Mouse (Mus musculus) myocyte (in vitro differentiated cells): ENCODE results near the gene Lat. TPM values are rescaled to one million over a fixed set of nuclear protein-coding genes. Genes with fewer than 3 reads are reported as not detected.
"Not testable (repeated sequence)": the region's sequence is repeated elsewhere in the genome, so short reads cannot be mapped to it uniquely, and the experiment has no call there.

Experiments used
- H3K27me3 ChIP-seq: one replicate; pipeline ENCODE4 v1.6.1; 2011; ENCODE audit not compliant: control insufficient read depth, insufficient read depth, insufficient read length
- H3K36me3 ChIP-seq: one replicate; pipeline ENCODE4 v1.6.1; 2011; ENCODE audit not compliant: control insufficient read depth, insufficient read depth
- H3K4me2 ChIP-seq: one replicate; pipeline ENCODE4 v1.6.1; 2011; ENCODE audit warnings: low read depth, control low read depth
- H3K4me3 ChIP-seq: one replicate; pipeline ENCODE4 v1.5.1; 2011; ENCODE audit warnings: mild to moderate bottlenecking, control low read depth, moderate library complexity
- H3K79me2 ChIP-seq: one replicate; pipeline ENCODE4 v1.6.1; 2011; ENCODE audit not compliant: control insufficient read depth, insufficient read depth
- H3ac ChIP-seq: one replicate; pipeline ENCODE4 v1.6.1; 2011; ENCODE audit not compliant: control insufficient read depth, insufficient read length
- CEBPB ChIP-seq: IDR thresholded peaks from 2 replicates; pipeline ENCODE4 v1.6.1; 2011; ENCODE audit warnings: mild to moderate bottlenecking, moderate library complexity; ENCODE audit not compliant: poor library complexity, insufficient read depth, severe bottlenecking
- E2F4 ChIP-seq: IDR thresholded peaks from one replicate; pipeline ENCODE4 v1.6.1; 2011; ENCODE audit warnings: mild to moderate bottlenecking, control low read depth, moderate library complexity; ENCODE audit not compliant: insufficient read depth
- MAX ChIP-seq: IDR thresholded peaks from one replicate; pipeline ENCODE4 v1.6.1; 2011; ENCODE audit warnings: low read depth, mild to moderate bottlenecking, control low read depth
- MYOD1 ChIP-seq, 3 experiments: IDR thresholded peaks; one replicate each; pipeline ENCODE4 v1.6.1; 2011; ENCODE audit warnings: control low read depth in 2 of 3, low read depth in 2 of 3, mild to moderate bottlenecking in 2 of 3, moderate library complexity in 1 of 3; ENCODE audit not compliant: insufficient read length in 2 of 3, control insufficient read depth in 1 of 3
- MYOG ChIP-seq, 3 experiments: IDR thresholded peaks; one replicate each; pipeline ENCODE4 v1.6.1; 2011; ENCODE audit warnings: control low read depth in 2 of 3, low read depth in 2 of 3, mild to moderate bottlenecking in 2 of 3; ENCODE audit not compliant: insufficient read length in 2 of 3, control insufficient read depth in 1 of 3, insufficient read depth in 1 of 3
- POLR2A ChIP-seq: IDR thresholded peaks from one replicate; pipeline ENCODE4 v1.6.1; 2011; ENCODE audit warnings: low read depth, mild to moderate bottlenecking, control low read depth, moderate library complexity; ENCODE audit not compliant: insufficient read length
- POLR2AphosphoS2 ChIP-seq: IDR thresholded peaks from one replicate; pipeline ENCODE4 v1.6.1; 2011; ENCODE audit warnings: low read depth, control low read depth; ENCODE audit not compliant: insufficient read length
- REST ChIP-seq: IDR thresholded peaks from one replicate; pipeline ENCODE4 v1.6.1; 2011; ENCODE audit warnings: mild to moderate bottlenecking, control low read depth, moderate library complexity; ENCODE audit not compliant: insufficient read depth, insufficient read length
- SRF ChIP-seq: IDR thresholded peaks from one replicate; pipeline ENCODE4 v1.6.1; 2011; ENCODE audit warnings: low read depth; ENCODE audit not compliant: control insufficient read depth, insufficient read length
- TCF12 ChIP-seq: IDR thresholded peaks from one replicate; pipeline ENCODE4 v1.6.1; 2011; ENCODE audit warnings: mild to moderate bottlenecking, control low read depth; ENCODE audit not compliant: poor library complexity, insufficient read depth, severe bottlenecking
- TCF3 ChIP-seq: IDR thresholded peaks from one replicate; pipeline ENCODE4 v1.6.1; 2011; ENCODE audit warnings: low read depth, control low read depth; ENCODE audit not compliant: insufficient read length
- USF1 ChIP-seq: IDR thresholded peaks from one replicate; pipeline ENCODE4 v1.6.1; 2011; ENCODE audit warnings: low read depth, mild to moderate bottlenecking, control low read depth, moderate library complexity
- polyA plus RNA-seq: library from polyadenylated mRNA; unstranded; fragments of >200 nt; fragmentation: generic; extraction: Trizol; gene quantifications from one replicate; pipeline ENCODE4 v1.2.1, GENCODE M21; 2012; ENCODE audit warnings: missing spikeins

Gene Lat
- polyA plus RNA-seq, 1 experiment: 0.17 TPM

- Histone ChIP-seq H3K4me3 (no peak overlapping the region), H3K36me3 (no peaks in the 10 kb centered on the region), H3ac (no peak overlapping the region), H3K27me3 (peaks cover 49% of the 10 kb centered on the region), H3K4me2 (no peak overlapping the region), H3K79me2 (no peaks in the 10 kb centered on the region)
- no peak for TF ChIP-seq MYOG (IDR thresholded peaks at IDR 0.05; ENCODE audit: control insufficient read depth in 1 of 3, insufficient read depth in 1 of 3, insufficient read length in 2 of 3, low read depth in 2 of 3)
- TF ChIP-seq MAX: no peak
- TF ChIP-seq TCF3: no peak
- TF ChIP-seq REST: no peak
- TF ChIP-seq USF1: no peak
- no peak for TF ChIP-seq CEBPB
- no peak for TF ChIP-seq SRF
These were observed 29.8 kb downstream of the Lat start for GRCm38 (mm10) chr7:126339521-126339971.

- Histone ChIP-seq H3K27me3 (peaks cover 49% of the 10 kb centered on the region), H3K79me2 (no peaks in the 10 kb centered on the region), H3ac (no peak overlapping the region)
These were observed 30.5 kb downstream of the Lat start for GRCm38 (mm10) chr7:126338906-126339305.

GRCm38 (mm10) chr7:126335556-126335955, 33.8 kb downstream of the Lat start:
- Histone ChIP-seq H3ac (no peak overlapping the region), H3K36me3 (no peaks in the 10 kb centered on the region), H3K4me2 (no peak overlapping the region), H3K79me2 (no peaks in the 10 kb centered on the region), H3K27me3 (peaks cover 48% of the 10 kb centered on the region), H3K4me3 (no peak overlapping the region)
- no peak for TF ChIP-seq MAX
- no peak for TF ChIP-seq TCF3
- TF ChIP-seq MYOD1 (IDR thresholded peaks at IDR 0.05; ENCODE audit: control insufficient read depth in 1 of 3, insufficient read length in 2 of 3, low read depth in 2 of 3): no peak
- TF ChIP-seq CEBPB: no peak
- no peak for TF ChIP-seq TCF12
- no peak for TF ChIP-seq POLR2A

More at GRCm38 (mm10) chr7:126338906-126339305, 30.5 kb downstream of the Lat start:
- Histone ChIP-seq H3K4me3 (no peak overlapping the region), H3K36me3 (no peaks in the 10 kb centered on the region), H3K4me2 (no peak overlapping the region)
- TF ChIP-seq USF1: no peak
- TF ChIP-seq SRF: no peak
- TF ChIP-seq MAX: no peak

- Histone ChIP-seq H3K4me3 (no peak overlapping the region), H3ac (no peak overlapping the region), H3K27me3 (peaks cover 24% of the 10 kb centered on the region), H3K36me3 (no peaks in the 10 kb centered on the region), H3K79me2 (no peaks in the 10 kb centered on the region), H3K4me2 (no peak overlapping the region)
- TF ChIP-seq MYOD1 (IDR thresholded peaks at IDR 0.05; ENCODE audit: control insufficient read depth in 1 of 3, insufficient read length in 2 of 3, low read depth in 2 of 3): no peak
These were observed 36.7 kb downstream of the Lat start for GRCm38 (mm10) chr7:126332691-126333090.

- Histone ChIP-seq H3K36me3 (no peaks in the 10 kb centered on the region), H3ac (no peak overlapping the region), H3K27me3 (peaks cover 19% of the 10 kb centered on the region), H3K4me3 (no peak overlapping the region), H3K4me2 (no peak overlapping the region), H3K79me2 (no peaks in the 10 kb centered on the region)
- TF ChIP-seq TCF3: no peak
- no peak for TF ChIP-seq TCF12
- no peak for TF ChIP-seq USF1
- TF ChIP-seq MAX: no peak
- no peak for TF ChIP-seq SRF
- no peak for TF ChIP-seq POLR2A
- TF ChIP-seq CEBPB: no peak
- TF ChIP-seq POLR2AphosphoS2: no peak
- TF ChIP-seq MYOG (IDR thresholded peaks at IDR 0.05; ENCODE audit: control insufficient read depth in 1 of 3, insufficient read depth in 1 of 3, insufficient read length in 2 of 3, low read depth in 2 of 3): no peak
- TF ChIP-seq E2F4: no peak
- TF ChIP-seq REST: no peak
- TF ChIP-seq MYOD1 (IDR thresholded peaks at IDR 0.05; ENCODE audit: control insufficient read depth in 1 of 3, insufficient read length in 2 of 3, low read depth in 2 of 3): no peak
These were observed 38.7 kb downstream of the Lat start for GRCm38 (mm10) chr7:126330693-126331092.

GRCm38 (mm10) chr7:126329907-126330645, 39.3 kb downstream of the Lat start:
- H3K36me3 ChIP-seq: no peaks in the 10 kb centered on the region
- H3K27me3 ChIP-seq: peaks cover 18% of the 10 kb centered on the region
- TF ChIP-seq MYOG (IDR thresholded peaks at IDR 0.05; ENCODE audit: control insufficient read depth in 1 of 3, insufficient read depth in 1 of 3, insufficient read length in 2 of 3, low read depth in 2 of 3) (no peak), TCF3 (no peak), SRF (no peak), MAX (no peak), POLR2A (no peak), USF1 (no peak), E2F4 (no peak), POLR2AphosphoS2 (no peak), REST (no peak), TCF12 (no peak), CEBPB (no peak), MYOD1 (IDR thresholded peaks at IDR 0.05; ENCODE audit: control insufficient read depth in 1 of 3, insufficient read length in 2 of 3, low read depth in 2 of 3) (no peak)
- no peak overlapping the region for H3ac ChIP-seq
- H3K4me2 ChIP-seq: no peak overlapping the region
- H3K4me3 ChIP-seq: no peak overlapping the region
- H3K79me2 ChIP-seq: no peaks in the 10 kb centered on the region

- H3K36me3 ChIP-seq, H3K4me3 ChIP-seq, H3K79me2 ChIP-seq, H3K4me2 ChIP-seq, H3ac ChIP-seq: not testable (repeated sequence)
- peaks cover 25% of the 10 kb centered on the region for H3K27me3 ChIP-seq
These were observed 40.5 kb downstream of the Lat start for GRCm38 (mm10) chr7:126328848-126329247.

- H3ac ChIP-seq, H3K4me3 ChIP-seq, H3K4me2 ChIP-seq, H3K79me2 ChIP-seq, H3K36me3 ChIP-seq: not testable (repeated sequence)
- H3K27me3 ChIP-seq: peaks cover 14% of the 10 kb centered on the region
These were observed 43.6 kb downstream of the Lat start for GRCm38 (mm10) chr7:126325576-126326273.
